Mouse (Mus musculus) cerebellum, postnatal 10 days (tissue): ENCODE results near the gene Gpr68.

Source experiments
- DNase-seq, 2 experiments: peaks; one replicate each; pipeline ENCODE4 v3.0.0; 2021; ENCODE audit warnings: mixed read lengths in 2 of 2

Gpr68 gene

GRCm38 (mm10) chr12:100867097-100867496, 40.9 kb downstream of the Gpr68 start:
- DNase-seq, result peak; percentile 92 to 96

DNA sequence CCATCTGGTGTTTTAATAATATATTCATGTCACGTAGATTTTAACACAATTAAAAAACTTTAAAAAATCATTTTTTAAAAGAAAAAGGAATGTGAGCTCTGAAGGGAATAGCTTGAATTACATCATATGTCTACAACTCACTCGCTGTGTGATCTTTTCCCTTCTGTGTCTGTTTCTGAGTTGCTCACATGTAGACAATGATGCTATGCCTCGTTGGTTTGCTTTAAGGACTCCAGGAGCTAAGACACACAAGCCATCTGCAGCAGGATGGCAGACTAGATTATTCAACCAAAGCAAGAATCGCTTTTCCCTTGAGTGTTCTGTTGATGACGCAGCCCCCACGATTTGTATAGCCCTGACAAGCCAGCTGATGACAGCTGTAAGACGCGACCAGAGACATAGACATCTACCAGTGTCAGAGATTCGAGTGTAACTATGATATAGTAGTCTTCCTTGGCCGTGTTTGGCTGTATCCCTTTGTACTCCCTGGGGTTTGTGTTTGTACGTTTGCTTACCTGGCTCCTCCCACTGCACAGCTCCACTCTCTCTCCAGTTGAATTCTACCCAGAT, 42.4 kb downstream of the Gpr68 start:
- peak in 1 of 2 experiments; percentile 32 for DNase-seq

GRCm38 (mm10) chr12:100865072-100865471, 42.9 kb downstream of the Gpr68 start:
- peak in 1 of 2 experiments; percentile 34 for DNase-seq

GRCm38 (mm10) chr12:100862856-100863446, 45.0 kb downstream of the Gpr68 start:
- DNase-seq, result peak; percentile 44 to 46

DNA sequence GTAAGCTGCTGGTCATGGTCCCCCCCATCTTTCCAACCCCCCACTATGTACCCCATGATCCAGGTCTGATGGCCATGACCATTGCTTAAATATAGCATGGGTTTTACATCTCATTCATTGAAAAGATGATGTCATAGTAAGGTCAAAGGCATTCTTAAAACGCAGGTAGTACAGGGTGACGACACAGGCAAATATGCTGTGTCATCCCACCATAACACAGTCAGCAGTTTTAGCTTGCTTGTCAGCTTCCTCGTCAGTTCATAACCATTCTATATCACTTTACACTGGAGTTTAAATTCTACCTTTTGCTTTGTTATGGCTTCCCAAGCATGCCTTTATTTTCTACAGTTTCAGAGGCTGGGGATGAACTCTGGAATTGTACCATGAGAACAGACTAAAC, 45.7 kb downstream of the Gpr68 start:
- no peak for DNase-seq

DNA sequence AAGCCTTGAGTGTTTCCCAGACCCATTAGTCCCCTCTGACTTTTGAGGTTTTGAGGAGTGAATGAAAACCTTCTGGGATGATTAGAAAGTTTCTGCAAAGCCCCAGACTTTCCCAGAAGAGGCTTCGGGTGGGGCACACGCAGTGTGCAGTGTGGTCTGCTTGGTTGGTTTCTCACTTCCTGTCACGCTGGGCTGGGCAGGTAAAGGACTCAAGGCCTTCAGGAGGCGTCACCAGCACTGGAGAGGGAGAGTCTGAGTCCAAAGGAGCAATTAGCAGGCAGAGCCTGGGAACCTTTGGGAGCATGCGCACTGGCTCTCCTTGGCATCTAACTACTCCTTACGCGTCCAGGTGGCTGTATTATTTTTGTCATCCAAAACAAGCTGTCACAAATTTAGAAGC, 50.2 kb downstream of the Gpr68 start:
- DNase-seq, result peak; percentile 46 to 48

GRCm38 (mm10) chr12:100856337-100856736, 51.7 kb downstream of the Gpr68 start:
- DNase-seq, result no peak

DNA sequence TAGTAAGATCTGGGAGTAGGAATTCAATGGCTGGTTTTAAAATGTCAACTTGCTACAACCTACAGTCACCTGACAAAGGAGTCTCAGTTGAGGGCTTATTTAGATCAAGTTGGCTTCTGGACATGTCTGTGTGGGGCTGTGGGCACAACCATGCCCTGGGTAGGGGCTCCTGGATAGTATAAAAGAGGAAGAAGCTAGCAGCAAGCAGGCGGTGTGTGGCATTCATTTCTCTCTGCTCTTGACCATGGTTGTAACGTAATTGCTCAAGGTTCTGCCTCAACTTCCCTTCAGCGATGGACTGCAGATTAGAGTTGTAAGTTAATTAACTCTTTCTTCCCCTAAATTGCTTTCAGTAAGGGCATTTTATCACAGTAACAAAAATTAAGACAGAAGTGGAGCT, 55.6 kb downstream of the Gpr68 start:
- no peak for DNase-seq

DNA sequence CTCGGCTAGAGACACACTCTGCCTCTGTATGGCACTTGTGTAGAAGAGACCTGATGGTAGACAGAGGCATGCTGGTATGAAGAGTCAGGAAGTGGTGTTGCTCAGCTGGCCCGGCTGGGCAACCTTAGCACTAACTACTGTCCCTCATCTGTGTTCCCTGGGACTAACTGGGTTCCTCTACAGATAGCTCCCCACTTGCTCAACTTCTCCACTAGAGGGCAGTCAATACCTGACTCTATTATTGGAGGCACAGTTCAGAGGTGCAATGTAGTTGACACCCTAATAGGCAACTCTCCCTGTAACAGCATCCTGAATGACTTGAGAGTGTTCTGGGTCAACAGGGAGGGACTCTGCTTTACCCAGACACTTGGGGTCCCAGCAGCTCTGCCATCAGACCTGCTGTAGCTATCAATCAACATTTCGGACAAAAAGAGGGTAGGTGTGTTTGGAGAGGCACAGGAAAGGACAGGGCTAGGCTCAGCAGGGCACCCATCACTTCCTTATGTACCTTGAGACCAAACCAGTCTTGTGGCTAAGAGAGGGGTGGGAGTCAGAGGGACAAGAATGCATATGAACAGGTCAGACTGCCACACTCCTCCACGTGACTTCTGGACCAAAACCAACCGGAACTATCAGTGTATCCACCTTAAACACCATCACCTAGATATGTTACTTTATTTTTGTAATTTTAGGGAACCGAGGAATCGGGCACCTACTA, 58.4 kb downstream of the Gpr68 start:
- peak; percentile 74 to 83 for DNase-seq

DNA sequence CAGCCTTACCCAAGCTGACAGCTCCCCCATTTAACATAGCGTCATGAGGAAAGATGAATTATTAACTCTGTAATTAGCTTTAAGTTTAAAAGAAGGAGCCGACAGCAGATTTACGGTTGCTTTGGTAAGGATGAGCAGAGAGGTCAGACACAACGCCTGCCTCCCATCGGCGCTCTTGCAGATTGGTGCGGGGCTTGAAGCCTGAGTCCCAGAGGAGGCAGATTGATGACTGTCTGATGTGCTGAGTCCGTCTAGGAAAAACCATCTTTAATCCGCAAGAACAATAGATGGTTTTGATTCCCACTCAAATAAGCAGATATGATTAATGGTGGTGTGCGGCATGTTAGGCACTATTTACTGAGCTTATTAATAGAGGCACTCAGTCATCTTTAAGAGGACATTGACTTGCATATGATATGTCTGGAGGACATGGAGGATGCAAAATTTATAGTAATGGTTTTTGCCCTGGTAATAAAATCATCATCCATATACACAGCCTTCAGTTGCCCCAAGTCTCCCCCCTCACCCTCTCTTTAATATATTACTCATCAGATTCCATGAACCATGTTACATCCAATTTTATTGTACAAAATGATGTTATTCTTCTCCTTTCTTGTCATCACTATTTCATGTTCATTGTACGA, 60.4 kb downstream of the Gpr68 start:
- DNase-seq, result no peak

DNA sequence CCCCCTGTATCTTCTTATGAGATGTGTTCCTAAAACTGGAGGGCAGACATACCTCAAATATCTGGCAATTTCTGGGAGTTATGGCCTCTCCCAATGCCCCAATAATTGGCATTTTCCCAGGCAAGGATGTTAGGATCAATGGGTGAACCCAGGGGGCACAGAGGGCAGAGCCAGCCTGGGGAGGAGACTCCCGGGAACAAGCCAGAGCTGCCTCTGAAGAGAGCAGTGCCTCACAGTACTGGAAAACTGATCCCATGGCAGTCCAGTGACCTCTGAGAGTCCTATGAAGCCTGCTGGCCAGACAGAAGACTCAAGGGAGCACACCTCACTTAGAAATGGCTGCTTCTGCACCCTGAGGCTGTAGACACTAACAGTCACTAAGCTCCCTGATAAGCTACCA, 61.4 kb downstream of the Gpr68 start:
- DNase-seq, result no peak

DNA sequence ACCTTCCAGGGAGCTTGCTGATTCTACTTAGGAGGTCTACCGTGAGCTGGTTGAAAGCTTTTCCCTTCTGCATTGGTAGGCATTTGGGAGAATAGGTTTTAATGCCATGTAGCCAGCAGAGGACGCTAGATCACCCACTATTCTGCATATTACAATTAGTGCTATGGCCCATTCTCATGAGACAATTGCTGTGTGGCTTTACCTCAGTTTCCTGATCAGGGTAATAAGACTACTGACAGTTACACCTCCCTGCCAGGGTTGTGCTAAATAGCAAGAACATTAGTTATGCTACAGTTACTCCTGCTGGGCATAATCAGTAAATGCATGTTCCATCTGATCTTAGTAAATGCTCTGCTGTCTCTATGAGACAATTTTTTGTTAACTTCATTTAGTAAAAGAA, 62.2 kb downstream of the Gpr68 start:
- no peak for DNase-seq

GRCm38 (mm10) chr12:100844546-100844945, 63.5 kb downstream of the Gpr68 start:
- DNase-seq, result no peak

DNA sequence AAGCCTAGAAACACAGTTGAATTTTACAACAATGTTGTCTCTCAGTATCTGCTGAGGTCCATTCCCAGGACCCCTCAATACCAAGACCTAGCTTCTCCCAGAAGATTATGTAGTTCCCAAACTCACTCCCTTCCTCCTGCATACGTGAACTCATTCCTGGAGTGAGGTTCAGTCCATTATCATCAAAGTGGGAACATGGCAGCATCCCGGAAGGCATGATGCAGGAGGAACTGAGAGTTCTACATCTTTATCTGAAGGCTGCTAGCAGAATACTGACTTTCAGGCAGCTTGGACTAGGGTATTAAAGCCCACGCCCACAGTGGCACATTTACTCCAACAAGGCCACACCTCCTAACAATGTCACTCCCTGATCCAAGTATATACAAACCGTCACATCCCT, 64.8 kb downstream of the Gpr68 start:
- no peak for DNase-seq

DNA sequence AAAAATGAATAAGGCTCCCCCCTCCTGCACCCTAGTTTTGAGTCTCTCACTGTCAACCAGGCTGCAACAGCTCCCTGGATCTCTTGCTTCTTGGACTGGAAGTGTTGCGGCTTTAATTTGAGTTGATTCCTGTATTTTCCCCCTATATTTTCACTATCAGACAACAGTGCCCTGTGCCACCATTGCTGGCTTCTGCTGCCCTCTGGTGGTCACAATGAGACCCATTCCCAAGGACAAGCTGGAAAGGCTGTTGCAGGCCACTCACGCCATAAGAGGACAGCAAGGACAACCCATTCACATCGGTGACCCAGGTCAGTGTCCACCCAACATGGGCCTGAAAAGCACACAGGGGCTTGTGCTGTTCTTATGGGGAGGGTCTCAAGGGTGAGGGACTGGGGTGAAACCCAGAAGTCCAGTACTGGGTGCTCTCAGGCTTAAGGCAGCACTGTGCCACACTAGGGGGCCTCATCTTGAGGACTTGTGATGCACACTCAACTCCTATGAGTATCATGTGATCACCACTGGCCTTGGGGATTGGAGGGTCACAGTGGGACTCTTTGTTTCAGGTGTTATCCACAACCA, 66.7 kb downstream of the Gpr68 start:
- DNase-seq, result peak; percentile 94 to 96

- DNase-seq, result peak; percentile 45 to 69
Observed at GRCm38 (mm10) chr12:100839926-100840325, 68.1 kb downstream of the Gpr68 start.

- DNase-seq, result peak; percentile 15 to 25
Observed at GRCm38 (mm10) chr12:100839079-100839600, 68.9 kb downstream of the Gpr68 start.

DNA sequence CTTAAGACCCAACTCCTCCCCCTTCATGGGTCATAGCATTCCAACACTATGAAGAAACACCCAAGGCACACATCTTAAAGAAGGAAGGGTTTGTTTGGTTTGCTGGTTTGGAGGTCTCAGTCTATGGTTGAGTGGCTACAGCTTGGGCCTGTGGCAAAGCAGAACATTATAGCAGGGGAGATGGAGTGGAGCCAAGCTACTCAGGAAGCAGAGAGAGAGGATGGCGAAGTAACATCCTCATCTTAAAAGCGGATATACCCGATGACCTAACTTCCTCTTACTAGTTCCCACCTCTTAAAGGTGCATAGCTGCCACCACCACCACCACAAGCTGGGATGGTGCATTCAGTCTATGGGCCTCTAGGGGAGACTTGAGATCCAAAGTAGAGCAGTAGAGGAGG, 70.8 kb downstream of the Gpr68 start:
- no peak for DNase-seq

GRCm38 (mm10) chr12:100831629-100832325, 76.2 kb downstream of the Gpr68 start:
- no peak for DNase-seq

DNA sequence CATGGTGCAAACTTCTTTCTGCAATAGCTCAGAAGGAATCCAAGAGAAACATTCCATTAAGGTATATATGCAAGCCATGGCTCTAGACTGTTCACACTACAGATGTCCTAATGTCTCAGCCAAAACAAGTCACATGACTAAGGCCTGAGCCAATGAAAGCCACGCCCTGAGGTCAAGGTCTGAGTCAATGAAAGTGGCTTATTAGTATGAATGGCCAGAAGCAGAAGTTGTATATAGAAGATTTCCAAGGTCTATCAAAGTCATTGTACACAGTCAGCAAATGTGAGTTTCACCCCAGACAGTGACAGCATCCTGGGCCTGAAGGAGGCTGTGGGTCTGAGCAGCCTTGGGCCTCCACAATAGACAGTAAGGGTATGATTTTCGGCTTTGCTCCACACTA, 77.0 kb downstream of the Gpr68 start:
- no peak for DNase-seq
